Mouse (Mus musculus) myocyte (in vitro differentiated cells): ENCODE data around the gene Armh3.

Experiments
- CEBPB ChIP-seq: IDR thresholded peaks from 2 replicates; pipeline ENCODE4 v1.6.1; 2011; ENCODE audit warnings: mild to moderate bottlenecking, moderate library complexity; ENCODE audit not compliant: poor library complexity, insufficient read depth, severe bottlenecking
- E2F4 ChIP-seq: IDR thresholded peaks from one replicate; pipeline ENCODE4 v1.6.1; 2011; ENCODE audit warnings: mild to moderate bottlenecking, control low read depth, moderate library complexity; ENCODE audit not compliant: insufficient read depth
- MAX ChIP-seq: IDR thresholded peaks from one replicate; pipeline ENCODE4 v1.6.1; 2011; ENCODE audit warnings: low read depth, mild to moderate bottlenecking, control low read depth
- POLR2A ChIP-seq: IDR thresholded peaks from one replicate; pipeline ENCODE4 v1.6.1; 2011; ENCODE audit warnings: low read depth, mild to moderate bottlenecking, control low read depth, moderate library complexity; ENCODE audit not compliant: insufficient read length
- REST ChIP-seq: IDR thresholded peaks from one replicate; pipeline ENCODE4 v1.6.1; 2011; ENCODE audit warnings: mild to moderate bottlenecking, control low read depth, moderate library complexity; ENCODE audit not compliant: insufficient read depth, insufficient read length
- TCF3 ChIP-seq: IDR thresholded peaks from one replicate; pipeline ENCODE4 v1.6.1; 2011; ENCODE audit warnings: low read depth, control low read depth; ENCODE audit not compliant: insufficient read length
- USF1 ChIP-seq: IDR thresholded peaks from one replicate; pipeline ENCODE4 v1.6.1; 2011; ENCODE audit warnings: low read depth, mild to moderate bottlenecking, control low read depth, moderate library complexity

- no peak for TF ChIP-seq TCF3
- no peak for TF ChIP-seq E2F4
- no peak for TF ChIP-seq POLR2A
- no peak for TF ChIP-seq REST
- no peak for TF ChIP-seq CEBPB
- no peak for TF ChIP-seq MAX
- TF ChIP-seq USF1: no peak
These were observed 185.0 kb downstream of the Armh3 start for GRCm38 (mm10) chr19:45813263-45813662.
